Mouse (Mus musculus) kidney, adult 9 months (tissue): ENCODE data around the gene Pitpnm1.
"Not testable (repeated sequence)": the region's sequence is repeated elsewhere in the genome, so short reads cannot be mapped to it uniquely, and the experiment has no call there.

Experiments
- DNase-seq: peaks from one replicate; pipeline ENCODE4 v3.0.0; 2022

The Pitpnm1 gene

DNA sequence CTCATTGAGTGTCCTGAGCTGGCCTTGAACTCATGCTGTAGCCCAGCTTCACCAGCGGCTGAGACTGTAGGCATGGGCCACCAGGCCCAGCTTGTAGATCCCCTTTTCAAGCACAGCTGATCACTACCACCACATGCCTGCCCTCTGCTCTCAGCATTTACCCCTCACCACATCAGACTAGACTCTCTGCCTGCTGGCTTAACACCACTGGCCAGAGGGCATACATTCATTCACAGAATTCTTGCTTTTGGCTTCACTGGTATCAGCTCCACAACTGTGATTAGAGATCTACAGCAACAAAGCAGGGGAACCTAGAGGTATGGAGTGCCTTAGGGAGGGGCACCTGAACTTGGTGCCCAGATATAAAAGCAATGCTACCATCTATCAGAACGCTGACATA lies 20.7 kb downstream of the Pitpnm1 start:
- no peak for DNase-seq

DNA sequence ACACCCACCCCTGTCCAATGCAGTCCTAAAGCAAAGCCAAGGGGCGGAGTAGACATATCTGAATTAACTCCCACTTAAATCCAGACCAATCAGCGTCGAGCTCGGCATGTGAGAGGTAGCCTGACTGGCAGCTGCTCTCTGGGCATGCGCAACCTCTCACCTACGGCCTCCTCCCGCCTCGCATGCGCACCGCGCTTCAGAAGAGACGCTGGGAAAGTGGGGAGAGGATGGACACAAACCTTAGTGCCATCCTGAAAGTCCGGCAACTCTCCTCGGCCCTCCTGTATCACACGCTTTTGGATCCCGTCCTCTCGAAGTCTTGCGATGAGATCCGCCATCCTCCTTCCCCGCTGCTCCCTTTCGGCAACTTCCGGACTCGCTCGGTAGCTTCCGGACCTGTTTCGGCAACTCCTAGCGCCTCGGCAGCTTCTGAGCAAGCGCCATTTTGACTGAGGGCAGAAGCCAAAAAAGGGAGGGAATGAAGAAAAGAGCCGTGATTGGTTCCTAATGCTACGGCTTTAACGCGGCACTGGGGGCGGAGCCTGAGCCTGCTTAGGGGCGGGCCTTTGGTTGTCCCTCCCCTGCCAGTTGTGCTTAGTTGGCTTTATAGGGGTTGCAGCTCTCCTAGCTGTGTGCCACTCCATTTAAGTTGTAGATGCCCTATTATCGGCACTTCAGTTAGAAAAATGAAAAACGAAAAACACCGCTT lies 21.5 kb downstream of the Pitpnm1 start:
- DNase-seq, result peak; percentile 100

DNA sequence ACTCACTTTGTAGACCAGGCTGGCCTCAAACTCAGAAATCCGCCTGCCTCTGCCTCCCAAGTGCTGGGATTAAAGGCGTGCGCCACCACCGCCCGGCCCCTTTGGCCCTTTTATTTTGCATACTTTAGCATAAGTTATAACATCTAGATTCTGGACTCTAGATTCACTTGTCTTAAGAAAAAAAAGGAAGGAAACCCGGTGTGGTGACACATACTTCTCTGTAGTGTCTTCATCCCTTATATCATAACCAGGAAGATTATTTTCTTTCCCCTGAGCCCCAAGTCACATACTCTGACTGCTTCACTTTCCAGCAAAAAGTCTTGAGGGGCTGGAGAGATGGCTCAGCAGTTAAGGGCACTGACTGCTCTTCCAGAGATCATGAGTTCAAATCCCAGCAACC lies 22.1 kb downstream of the Pitpnm1 start:
- not testable (repeated sequence) for DNase-seq

DNA sequence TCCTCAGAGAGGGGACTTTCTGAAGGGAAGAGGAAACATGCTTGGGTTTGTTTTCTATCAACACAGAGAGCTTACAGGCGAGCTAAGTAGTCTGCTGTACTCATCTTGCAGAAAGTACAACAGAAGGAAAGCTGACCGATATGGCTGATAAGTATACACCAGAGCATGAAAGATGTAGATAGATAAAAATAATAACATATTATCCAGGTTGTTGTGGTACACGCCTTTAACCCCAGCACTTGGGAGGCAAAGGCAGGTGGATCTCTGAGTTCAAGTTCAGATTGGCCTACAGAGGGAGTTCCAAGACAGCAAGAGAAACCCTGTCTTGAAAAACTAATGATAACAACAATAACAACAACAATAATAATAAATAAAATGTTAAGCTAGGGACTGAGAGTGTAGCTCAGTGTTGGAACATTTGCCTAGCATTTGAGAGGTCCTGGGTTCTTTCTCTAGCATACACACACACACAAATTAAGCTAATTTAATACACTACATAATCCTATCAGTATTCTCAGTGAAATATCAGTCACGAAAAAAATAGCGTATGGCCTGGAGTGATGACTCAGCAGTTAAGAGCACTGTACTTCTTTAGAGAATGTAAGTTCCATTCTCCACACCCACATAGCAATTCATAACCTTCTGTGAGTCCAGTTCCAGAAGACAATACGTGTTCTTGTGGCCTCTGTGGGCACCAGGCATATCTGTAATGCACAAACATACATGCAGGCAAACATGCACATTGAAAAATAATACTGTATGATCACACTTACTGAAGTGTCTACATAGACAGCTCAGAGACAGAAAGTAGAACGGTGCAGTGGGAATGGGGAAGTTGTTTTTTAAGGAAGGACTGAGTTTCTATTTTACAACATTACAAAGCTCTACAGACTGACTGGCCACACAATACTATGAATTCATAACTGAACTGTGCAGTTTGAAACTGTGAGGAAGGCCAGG lies 22.9 kb downstream of the Pitpnm1 start:
- no peak for DNase-seq

DNA sequence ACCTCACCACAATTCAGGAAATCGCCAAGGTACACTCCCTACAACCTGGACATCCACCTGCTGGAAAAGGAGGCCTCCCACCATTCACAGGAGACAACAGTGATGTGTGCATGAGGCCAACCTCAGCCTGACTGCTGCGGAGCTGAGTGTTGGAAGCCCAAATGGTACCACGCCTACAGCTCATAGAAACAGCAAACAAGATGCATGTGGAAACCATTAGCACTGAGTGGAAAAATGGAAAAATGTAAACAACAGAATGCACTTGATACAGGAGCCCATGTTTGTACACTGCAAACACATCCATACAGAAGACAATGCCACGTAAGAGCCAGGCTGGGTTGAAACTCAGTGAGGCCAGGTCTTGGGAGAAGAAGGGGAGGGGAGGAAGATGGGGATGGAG lies 24.6 kb downstream of the Pitpnm1 start:
- no peak for DNase-seq

DNA sequence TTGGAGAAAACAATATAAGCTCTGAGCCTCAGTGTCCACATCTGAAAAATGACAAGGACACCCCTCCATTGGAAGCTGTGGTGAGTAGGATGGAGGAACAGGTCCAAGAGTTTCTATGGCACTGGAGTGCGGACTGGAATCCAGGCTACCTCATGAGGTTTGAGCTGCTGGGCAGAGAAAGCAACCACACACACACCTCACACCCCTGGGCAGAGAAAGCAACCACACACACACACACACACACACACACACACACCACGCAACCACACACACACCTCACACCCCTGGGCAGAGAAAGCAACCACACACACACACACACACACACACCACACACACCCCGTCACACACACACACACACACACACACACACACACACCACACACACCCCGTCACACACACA lies 25.5 kb downstream of the Pitpnm1 start:
- not testable (repeated sequence) for DNase-seq

DNA sequence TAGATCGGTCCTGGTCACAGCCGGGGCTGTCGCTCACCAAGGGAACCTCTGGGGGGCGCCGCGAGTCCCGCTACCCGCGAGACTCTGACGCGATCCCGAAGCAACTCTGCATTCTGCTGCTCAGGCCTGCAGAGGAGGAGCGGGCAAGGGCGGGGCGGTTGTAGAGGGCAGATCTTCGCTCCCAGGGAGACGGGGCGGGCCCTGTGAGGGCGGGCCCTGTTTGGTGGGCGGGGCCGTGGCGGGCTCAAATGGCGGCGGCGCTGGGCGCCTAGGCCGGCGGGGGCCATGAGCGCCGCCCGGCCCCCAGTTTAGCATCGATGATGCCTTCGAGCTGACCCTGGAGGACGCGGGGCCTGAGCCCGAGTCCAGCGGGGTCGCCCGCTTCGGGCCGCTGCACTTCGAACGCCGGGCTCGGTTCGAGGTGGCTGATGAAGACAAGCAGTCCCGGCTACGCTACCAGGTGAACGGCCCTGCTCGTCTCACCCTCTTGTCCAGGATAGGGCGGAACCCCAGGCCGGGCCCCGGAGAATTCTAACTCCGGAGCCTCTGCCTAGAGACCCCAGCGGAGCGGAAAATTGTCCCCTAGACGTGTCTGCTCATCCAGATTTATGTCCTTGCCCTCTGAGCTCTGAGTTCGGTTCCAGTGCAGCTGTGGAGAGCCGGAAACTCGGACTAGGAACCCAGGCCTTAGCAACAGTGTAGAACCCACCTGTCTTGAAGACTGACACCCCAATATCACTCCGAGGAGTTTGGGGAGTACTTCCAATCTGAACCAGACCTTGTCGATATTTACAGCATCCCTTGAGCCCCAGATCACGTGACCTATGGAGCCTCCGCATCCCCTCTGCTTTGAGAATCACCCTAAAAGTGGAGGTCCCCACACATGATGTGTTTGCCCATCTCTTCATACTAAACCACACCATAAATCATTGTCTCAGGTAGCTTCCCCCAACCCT lies 26.2 kb downstream of the Pitpnm1 start, which contains the start of gene Aip:
Gene Aip, minus strand, starts transcription at position 118 of the 956 bp plus-strand sequence.
- DNase-seq, result peak; percentile 99

DNA sequence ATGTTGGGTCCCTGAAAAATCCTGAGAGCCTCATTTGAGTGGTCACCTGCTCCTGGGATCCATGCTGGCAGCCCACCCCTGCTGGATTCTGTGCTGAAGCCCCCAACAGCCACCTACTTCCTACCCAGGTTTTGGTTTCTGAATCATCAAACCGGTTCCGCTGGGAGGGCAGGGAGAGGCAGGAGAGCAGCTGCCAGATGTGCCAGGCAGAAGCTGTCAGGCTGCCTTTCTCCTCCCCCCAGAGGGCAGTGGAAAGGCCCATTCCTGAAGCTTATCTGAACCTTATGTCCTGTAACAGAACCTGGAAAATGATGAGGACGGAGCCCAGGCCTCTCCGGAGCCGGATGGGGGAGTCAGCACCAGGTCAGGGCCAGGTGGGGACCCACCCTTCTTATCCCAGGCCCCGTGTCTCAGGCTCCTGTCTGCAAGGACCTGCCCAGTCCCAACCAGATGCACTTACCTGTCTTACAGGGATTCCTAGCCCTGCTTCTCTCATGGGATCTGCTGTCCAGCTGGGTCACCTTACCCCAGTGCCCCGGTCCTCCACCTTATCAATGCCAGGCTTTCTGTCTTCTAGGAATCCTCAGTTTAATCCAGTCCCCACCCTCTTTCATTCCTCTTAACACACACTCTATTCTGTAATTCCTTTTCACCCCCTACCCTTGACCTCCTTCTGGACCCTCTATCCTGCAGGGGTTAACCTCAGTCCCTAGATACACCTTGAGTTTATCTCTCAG lies 27.1 kb downstream of the Pitpnm1 start:
- DNase-seq, result no peak

DNA sequence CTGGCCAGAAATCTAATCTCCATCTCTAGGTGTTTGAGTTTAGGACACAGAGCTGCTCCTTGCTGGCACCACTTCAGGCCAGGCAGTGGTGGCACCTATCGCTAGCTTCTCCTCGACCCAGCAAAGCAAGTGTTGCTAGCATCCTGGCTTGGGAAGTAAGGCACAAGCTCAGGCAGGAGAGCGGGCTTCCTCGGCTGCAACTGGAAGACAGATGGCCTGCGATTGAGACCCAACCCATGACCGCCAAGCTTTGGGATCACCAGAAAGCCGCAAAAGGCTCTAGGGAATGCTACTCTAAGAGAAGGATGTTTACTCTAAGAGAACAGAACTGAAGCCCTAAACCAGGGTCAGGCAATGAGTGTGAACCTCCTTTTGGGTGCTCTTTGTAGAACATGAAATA lies 29.7 kb downstream of the Pitpnm1 start:
- DNase-seq, result no peak

DNA sequence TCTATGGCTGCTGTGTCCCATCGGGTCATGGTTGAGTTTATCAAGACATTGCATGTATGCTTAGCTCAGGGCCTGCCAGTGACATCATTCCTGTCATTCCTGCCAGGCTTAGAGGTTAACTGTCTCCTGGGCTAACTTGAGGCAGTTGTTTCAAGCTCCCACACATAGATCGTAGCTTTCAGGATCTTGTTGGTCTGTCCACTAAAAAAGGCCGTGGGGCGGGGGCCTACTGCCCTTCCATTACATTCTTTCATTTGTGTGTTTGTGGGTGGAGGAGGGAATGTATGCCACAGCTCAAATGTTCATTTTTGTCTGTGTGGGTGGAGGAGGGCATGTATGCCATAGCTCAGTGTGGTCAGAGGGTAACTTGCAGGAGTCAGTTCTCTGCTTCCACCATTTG lies 30.3 kb downstream of the Pitpnm1 start:
- DNase-seq, result no peak

DNA sequence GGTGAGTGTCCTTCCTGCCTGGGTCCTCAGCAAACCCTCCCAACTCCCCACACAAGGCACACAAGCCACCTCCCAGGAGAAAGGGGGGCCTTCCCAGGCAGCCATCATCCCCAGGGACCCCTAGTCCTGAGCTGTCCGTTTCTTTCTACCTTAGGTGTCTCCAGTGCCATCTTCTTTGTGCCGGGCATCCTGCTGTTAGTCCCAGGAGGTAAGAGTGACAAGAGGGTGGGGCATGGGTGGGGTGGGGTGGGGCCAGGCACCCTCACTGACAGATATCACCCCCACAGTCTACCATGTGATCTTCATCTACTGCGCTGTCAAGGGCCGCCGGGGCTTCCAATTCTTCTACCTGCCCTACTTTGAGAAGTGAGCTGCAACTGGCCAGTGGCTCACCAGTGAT lies 31.3 kb downstream of the Pitpnm1 start:
- no peak for DNase-seq

DNA sequence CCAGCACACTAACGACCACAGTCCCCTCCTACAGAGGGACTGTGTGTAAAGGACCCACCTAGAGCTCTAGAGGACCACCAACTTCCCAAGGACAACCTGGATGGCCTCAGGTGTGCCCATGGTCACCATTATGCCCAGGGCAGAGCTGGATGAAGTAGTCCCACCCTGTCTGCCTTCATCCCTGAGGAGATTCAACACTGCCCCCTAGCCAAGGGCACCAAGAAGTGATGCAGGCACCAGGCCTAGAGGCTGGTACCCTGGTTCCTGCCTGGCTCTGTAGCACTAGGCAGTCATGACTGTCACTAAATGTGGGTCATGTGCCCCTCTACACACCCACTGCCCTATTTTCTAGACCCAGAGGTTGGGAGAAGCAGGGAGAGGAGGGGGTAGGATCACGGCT lies 32.0 kb downstream of the Pitpnm1 start:
- DNase-seq, result no peak

DNA sequence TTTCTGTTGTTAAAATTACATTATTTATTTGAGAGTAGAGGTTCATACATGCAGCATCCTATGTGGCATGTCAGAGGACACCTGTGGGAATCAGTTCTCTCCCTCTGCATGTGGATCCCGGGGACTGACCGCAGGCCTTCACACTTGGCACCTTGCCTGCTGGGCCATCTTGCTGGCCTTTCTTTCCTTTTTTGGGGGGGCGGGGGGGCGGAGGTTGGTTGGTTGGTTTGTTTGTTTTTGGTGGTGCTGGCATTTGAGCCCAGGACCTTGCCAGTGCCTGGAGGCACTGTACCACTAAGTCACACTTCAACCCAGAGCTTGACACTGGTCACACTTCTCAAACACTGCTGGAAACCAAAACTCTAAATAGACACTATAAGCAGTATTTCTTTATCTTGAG lies 34.6 kb downstream of the Pitpnm1 start:
- no peak for DNase-seq

DNA sequence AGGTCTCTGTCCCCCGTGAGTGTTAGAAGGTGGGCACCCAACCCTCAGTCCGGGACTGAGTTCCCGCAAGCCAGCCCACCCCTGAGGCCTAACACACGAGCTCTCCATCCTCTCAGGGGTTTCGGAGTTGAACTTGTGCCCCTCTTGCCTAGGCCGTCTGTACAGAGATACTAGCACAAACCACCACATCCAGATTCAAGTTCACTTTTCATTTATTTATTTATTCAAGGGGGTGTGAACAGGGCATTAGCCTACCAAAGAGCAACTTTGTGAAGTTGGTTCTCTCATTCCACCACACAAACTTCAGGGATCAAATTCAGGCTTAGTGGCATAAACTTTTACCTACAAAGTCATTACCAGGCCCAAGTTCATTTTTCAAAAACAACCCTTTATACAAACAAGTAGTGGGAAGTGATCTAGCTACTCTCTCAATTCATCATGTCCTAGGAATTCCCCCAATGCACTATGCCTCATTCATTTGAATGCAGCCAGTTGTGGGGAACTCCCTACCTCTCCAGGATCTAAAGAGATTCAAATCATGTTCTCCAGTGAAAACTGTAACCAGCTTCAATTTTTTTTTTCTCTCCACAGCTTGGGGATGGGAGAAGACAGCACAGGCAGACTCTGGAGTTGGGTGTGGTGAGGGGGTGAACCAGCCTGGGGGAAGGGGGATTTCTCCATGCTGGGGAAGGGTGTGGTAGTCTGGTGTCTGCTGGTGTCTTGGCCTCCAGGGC lies 35.6 kb downstream of the Pitpnm1 start:
- not testable (repeated sequence) for DNase-seq

DNA sequence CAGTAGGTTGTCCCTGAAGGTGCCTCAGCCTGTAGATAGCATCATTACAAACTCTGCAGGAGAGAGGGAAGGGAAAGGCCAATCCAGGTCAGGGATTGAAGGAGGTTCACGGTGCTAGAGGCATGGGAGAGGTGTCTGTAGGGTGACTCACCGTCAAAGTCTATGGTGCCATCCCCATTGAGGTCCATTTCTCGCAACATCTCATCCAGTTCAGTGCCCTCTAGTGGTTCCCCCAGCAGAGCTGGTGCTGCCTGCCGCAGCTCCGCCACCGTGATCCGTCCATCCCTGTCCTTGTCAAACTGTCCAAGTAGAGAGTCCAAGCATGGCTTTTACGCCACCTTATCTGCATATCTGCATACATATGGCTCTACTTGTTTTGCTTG lies 36.2 kb downstream of the Pitpnm1 start:
- not testable (repeated sequence) for DNase-seq

DNA sequence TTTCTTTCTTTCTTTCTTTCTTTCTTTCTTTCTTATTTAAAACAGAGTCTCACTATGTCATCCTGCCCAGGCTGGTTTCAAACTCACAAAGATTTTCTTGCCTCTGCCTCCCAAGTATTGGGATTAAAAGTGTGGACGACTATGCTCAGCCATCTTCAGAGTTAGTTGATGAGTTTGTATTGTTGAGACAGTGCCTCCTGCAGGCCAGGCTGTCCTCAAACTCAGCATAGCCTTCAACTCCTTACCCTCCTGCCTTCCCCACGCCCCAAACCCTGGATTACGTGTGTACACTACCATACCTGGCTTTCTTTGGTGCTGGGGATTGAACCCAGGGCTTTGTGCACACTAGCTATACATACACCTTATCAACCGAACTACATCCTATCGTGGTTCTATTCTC lies 36.7 kb downstream of the Pitpnm1 start:
- no peak for DNase-seq

DNA sequence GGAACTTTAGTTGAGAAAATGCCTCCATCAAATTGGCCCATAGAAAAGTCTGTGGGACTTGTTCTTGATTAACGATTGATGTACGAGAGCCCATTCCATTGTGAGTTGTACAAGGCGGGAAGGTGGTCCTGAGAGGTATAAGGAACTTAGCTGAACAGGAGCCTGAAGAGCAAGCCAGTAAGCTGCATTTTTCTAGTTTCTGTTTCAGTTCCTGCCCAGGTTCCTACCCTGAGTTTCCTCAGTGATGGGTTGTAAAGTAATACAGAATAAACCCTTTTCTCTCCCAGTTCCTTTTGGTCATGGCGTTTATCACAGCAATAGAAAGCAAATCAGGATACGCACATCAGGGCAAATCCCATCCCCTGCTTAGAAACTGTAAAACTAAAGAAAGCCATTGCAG lies 38.1 kb downstream of the Pitpnm1 start:
- no peak for DNase-seq

DNA sequence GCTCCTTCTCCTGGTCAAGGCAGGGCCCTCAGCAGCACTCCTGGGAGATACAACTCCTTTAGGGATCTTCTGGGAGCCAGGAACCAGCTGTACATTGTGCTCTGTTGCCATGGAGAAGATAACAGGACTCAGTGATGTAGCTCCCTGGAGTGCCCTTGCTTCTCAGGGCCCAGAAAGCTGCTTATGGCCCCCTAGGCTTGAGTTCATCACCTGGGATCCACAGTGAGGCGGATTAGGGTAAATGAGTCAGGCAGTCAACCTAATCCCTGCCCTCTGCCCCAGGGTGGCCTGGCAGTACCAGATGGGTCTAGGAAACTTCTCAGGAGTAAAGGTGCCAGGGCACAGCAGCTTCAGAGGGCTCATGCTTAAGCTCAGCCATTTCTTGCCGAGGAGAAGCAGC lies 39.6 kb downstream of the Pitpnm1 start, which contains the start of gene Gpr152:
Gene Gpr152, plus strand, starts transcription at position 342 of the 400 bp plus-strand sequence.
- DNase-seq, result no peak

DNA sequence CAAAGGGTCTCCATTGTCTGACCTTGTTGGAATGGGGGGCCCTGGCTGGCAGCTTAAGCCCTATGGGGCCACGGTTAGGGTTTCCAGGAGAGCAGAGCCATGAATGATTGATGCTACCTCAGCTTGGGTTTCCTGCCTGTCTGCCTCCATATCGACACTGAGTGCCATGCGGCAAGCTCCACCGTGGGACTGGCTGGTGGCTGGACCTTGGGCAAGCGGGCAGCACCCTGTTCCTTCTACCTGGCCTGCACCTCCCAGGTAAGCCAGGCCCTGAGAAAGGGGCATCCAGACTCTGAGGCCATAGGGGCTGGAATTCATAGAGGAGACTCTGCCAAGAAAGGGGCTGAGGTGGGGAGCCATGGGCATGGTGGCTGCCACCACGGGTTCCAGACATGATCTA lies 40.3 kb downstream of the Pitpnm1 start:
- no peak for DNase-seq

DNA sequence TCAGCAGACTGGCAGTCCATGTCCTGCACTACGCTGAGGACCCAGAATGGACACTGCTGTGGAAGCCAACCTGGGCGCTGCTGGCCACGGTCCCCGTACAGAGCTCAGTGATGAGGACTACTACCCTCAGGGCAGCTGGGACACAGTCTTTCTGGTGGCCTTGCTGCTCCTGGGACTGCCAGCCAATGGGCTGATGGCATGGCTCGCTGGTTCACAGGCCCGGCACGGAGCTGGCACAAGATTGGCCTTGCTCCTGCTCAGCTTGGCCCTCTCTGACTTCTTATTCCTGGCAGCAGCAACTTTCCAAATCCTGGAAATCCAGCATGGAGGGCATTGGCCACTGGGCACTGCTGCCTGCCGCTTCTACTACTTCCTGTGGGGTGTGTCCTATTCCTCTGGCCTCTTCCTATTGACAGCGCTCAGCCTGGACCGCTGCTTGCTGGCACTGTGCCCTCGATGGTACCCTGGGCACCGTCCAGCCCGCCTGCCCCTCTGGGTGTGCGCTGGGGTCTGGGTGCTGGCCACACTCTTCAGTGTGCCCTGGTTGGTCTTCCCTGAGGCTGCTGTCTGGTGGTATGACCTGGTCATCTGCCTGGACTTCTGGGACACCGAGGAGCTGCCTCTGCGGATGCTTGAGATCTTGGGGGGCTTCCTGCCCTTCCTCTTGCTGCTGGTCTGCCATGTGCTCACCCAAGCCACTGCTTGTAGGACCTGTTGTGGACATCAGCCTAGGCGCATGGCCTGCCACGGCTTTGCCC lies 42.8 kb downstream of the Pitpnm1 start:
- peak; percentile 51 for DNase-seq
